Mouse (Mus musculus): Measurements from ENCODE around the gene Hcfc1r1. TPM values are rescaled to one million over a fixed set of nuclear protein-coding genes. Genes with fewer than 3 reads are reported as not detected.

The Hcfc1r1 gene
- polyA plus RNA-seq, 1 experiment from 2014 or later = 102 TPM

- no peak for ATAC-seq (ENCODE audit: insufficient number of reproducible peaks, low FRiP score, low TSS enrichment, low read depth)
- 65% methylated on average over 7 of the region's 7 CpGs for WGBS
These were observed 49.2 kb downstream of the Hcfc1r1 start, which contains the start of gene 1520401A03Rik for GRCm38 (mm10) chr17:23722376-23723125. 1520401A03Rik (minus strand) TSS chr17:23722783.

More at GRCm38 (mm10) chr17:23722376-23723125, 49.2 kb downstream of the Hcfc1r1 start, which contains the start of gene 1520401A03Rik:
- Histone ChIP-seq H3K9me3 (replicated peaks) (no peaks in the 10 kb centered on the region), H3K9ac (no peak within 1 kb of the TSS), H3K36me3 (no peaks in the 10 kb centered on the region), H3K4me1 (peaks cover 12% of the 10 kb centered on the region; the same call in 1 of the 2 replicates), H3K4me3 (replicated peaks) (no peak within 1 kb of the TSS), H3K27ac (replicated peaks) (no peak within 1 kb of the TSS; the same call in 1 of the 2 replicates), H3K4me2 (replicated peaks) (no peak within 1 kb of the TSS), H3K27me3 (no peaks in the 10 kb centered on the region)

Other genes starting within 250 kb of the Hcfc1r1 start
- not detected in 2 replicates for gene Vmn2r117, start 193.9 kb upstream of the Hcfc1r1 start, polyA plus RNA-seq (2015; fragmentation: Nextera tagmentation; extraction: Ambion mirVana)
- gene Zfp213, start 109.4 kb upstream of the Hcfc1r1 start, polyA plus RNA-seq (2015; fragmentation: Nextera tagmentation; extraction: Ambion mirVana) = 17.8 and 19.5 TPM in 2 replicates
- gene Zfp13, start 74.1 kb upstream of the Hcfc1r1 start, polyA plus RNA-seq (2015; fragmentation: Nextera tagmentation; extraction: Ambion mirVana) = 13.4 and 14.1 TPM in 2 replicates
- gene Zscan10, start 72.7 kb upstream of the Hcfc1r1 start, polyA plus RNA-seq (2015; fragmentation: Nextera tagmentation; extraction: Ambion mirVana) = 0.08 and 0.14 TPM in 2 replicates
- 0.76 and 0.81 TPM in 2 replicates for gene Mmp25, start 28.3 kb upstream of the Hcfc1r1 start, polyA plus RNA-seq (2015; fragmentation: Nextera tagmentation; extraction: Ambion mirVana)
- gene Bicdl2, start 13.1 kb upstream of the Hcfc1r1 start, polyA plus RNA-seq (2015; fragmentation: Nextera tagmentation; extraction: Ambion mirVana) = 15.8 and 17.0 TPM in 2 replicates
- gene Thoc6, start 286 bp downstream of the Hcfc1r1 start, polyA plus RNA-seq (2015; fragmentation: Nextera tagmentation; extraction: Ambion mirVana) = 42.2 and 42.9 TPM in 2 replicates
- 29.5 and 33.2 TPM in 2 replicates for gene Tnfrsf12a, start 3.9 kb downstream of the Hcfc1r1 start, polyA plus RNA-seq (2015; fragmentation: Nextera tagmentation; extraction: Ambion mirVana)
- gene Cldn6, start 5.7 kb downstream of the Hcfc1r1 start, polyA plus RNA-seq (2015; fragmentation: Nextera tagmentation; extraction: Ambion mirVana) = 19.8 and 20.2 TPM in 2 replicates
- gene Cldn9, start 10.4 kb downstream of the Hcfc1r1 start, polyA plus RNA-seq (2015; fragmentation: Nextera tagmentation; extraction: Ambion mirVana) = 13.8 and 18.3 TPM in 2 replicates
- 1.0 and 1.1 TPM in 2 replicates for gene 1520401A03Rik, start 49.2 kb downstream of the Hcfc1r1 start, polyA plus RNA-seq (2015; fragmentation: Nextera tagmentation; extraction: Ambion mirVana)
- gene Pkmyt1, start 52.7 kb downstream of the Hcfc1r1 start, polyA plus RNA-seq (2015; fragmentation: Nextera tagmentation; extraction: Ambion mirVana) = 49.6 and 55.8 TPM in 2 replicates
- gene Paqr4, start 67.3 kb downstream of the Hcfc1r1 start, polyA plus RNA-seq (2015; fragmentation: Nextera tagmentation; extraction: Ambion mirVana) = 20.9 and 27.2 TPM in 2 replicates
- 36.8 and 38.2 TPM in 2 replicates for gene Kremen2, start 72.2 kb downstream of the Hcfc1r1 start, polyA plus RNA-seq (2015; fragmentation: Nextera tagmentation; extraction: Ambion mirVana)
- gene Flywch1, start 98.0 kb downstream of the Hcfc1r1 start, polyA plus RNA-seq (2015; fragmentation: Nextera tagmentation; extraction: Ambion mirVana) = 71.9 and 72.1 TPM in 2 replicates
- 38.3 and 44.0 TPM in 2 replicates for gene Flywch2, start 112.5 kb downstream of the Hcfc1r1 start, polyA plus RNA-seq (2015; fragmentation: Nextera tagmentation; extraction: Ambion mirVana)
- 489 and 525 TPM in 2 replicates for gene Srrm2, start 116.9 kb downstream of the Hcfc1r1 start, polyA plus RNA-seq (2015; fragmentation: Nextera tagmentation; extraction: Ambion mirVana)
- gene Elob, start 155.5 kb downstream of the Hcfc1r1 start, polyA plus RNA-seq (2015; fragmentation: Nextera tagmentation; extraction: Ambion mirVana) = 1,038 and 1,104 TPM in 2 replicates
- 0.49 and 0.85 TPM in 2 replicates for gene Prss33, start 162.5 kb downstream of the Hcfc1r1 start, polyA plus RNA-seq (2015; fragmentation: Nextera tagmentation; extraction: Ambion mirVana)
- gene Prss32, start 170.3 kb downstream of the Hcfc1r1 start, polyA plus RNA-seq (2015; fragmentation: Nextera tagmentation; extraction: Ambion mirVana) = 0.12 TPM in 1 of 2 replicates, not detected in the other
- gene Prss41, start 170.6 kb downstream of the Hcfc1r1 start, polyA plus RNA-seq (2015; fragmentation: Nextera tagmentation; extraction: Ambion mirVana) = 1.8 and 2.0 TPM in 2 replicates
- not detected in 2 replicates for gene Prss21, start 194.5 kb downstream of the Hcfc1r1 start, polyA plus RNA-seq (2015; fragmentation: Nextera tagmentation; extraction: Ambion mirVana)
- 3.1 TPM in 1 of 2 replicates, not detected in the other for gene Dcpp1, start 207.3 kb downstream of the Hcfc1r1 start, polyA plus RNA-seq (2015; fragmentation: Nextera tagmentation; extraction: Ambion mirVana)
- gene Dcpp2, start 207.3 kb downstream of the Hcfc1r1 start, polyA plus RNA-seq (2015; fragmentation: Nextera tagmentation; extraction: Ambion mirVana) = not detected in 2 replicates
- gene Dcpp3, start 243.9 kb downstream of the Hcfc1r1 start, polyA plus RNA-seq (2015; fragmentation: Nextera tagmentation; extraction: Ambion mirVana) = 1.0 and 6.6 TPM in 2 replicates